Mouse (Mus musculus) limb, embryonic 12.5 days (tissue): Measurements from ENCODE around the gene Pilra. TPM values are rescaled to one million over a fixed set of nuclear protein-coding genes. Genes with fewer than 3 reads are reported as not detected.

Experiments used
- ATAC-seq: fragments of 200-750 bp; cut with Nextera tagmentation; 2 replicates; pipeline ENCODE4 v1.8.0; 2017; ENCODE audit warnings: low read depth, moderate TSS enrichment; ENCODE audit not compliant: insufficient number of reproducible peaks, insufficient read depth, low FRiP score, low TSS enrichment
- H3K27ac ChIP-seq: fragments of 300-500 bp; sonication (generic); 2 replicates; pipeline ENCODE4 v1.5.1; 2016; ENCODE audit warnings: mild to moderate bottlenecking, moderate library complexity
- H3K27me3 ChIP-seq: fragments of 300-500 bp; sonication (generic); 2 replicates; pipeline ENCODE4 v1.6.1; 2016; ENCODE audit warnings: mild to moderate bottlenecking, moderate library complexity
- H3K36me3 ChIP-seq: fragments of 300-500 bp; sonication (generic); 2 replicates; pipeline ENCODE4 v1.6.1; 2016; ENCODE audit warnings: mild to moderate bottlenecking, moderate library complexity
- H3K4me1 ChIP-seq: fragments of 300-500 bp; sonication (generic); replicated peaks from 2 replicates; pipeline ENCODE4 v1.6.1; 2016
- H3K4me2 ChIP-seq: fragments of 300-500 bp; sonication (generic); 2 replicates; pipeline ENCODE4 v1.6.1; 2016; ENCODE audit warnings: mild to moderate bottlenecking, moderate library complexity
- H3K4me3 ChIP-seq: fragments of 300-500 bp; sonication (generic); replicated peaks from 2 replicates; pipeline ENCODE4 v1.5.1; 2016; ENCODE audit warnings: mild to moderate bottlenecking
- H3K9ac ChIP-seq: fragments of 300-500 bp; sonication (generic); replicated peaks from 2 replicates; pipeline ENCODE4 v1.6.1; 2016; ENCODE audit warnings: mild to moderate bottlenecking, moderate library complexity
- H3K9me3 ChIP-seq: fragments of 300-500 bp; sonication (generic); 2 replicates; pipeline ENCODE4 v1.6.1; 2016; ENCODE audit warnings: mild to moderate bottlenecking, moderate library complexity
- WGBS: fragments of 180-500 bp; shearing (Covaris S2); methylation state at CpG from one replicate; pipeline ENCODE4 v1.1.7; 2016; 5-methylcytosine and 5-hydroxymethylcytosine counted together
- polyA plus RNA-seq: library from polyadenylated mRNA; unstranded; fragments of >200 nt; fragmentation: Nextera tagmentation; extraction: Ambion mirVana; gene quantifications from 2 replicates; pipeline ENCODE4 v1.2.1, GENCODE M21; 2016

The Pilra gene
- polyA plus RNA-seq, 1 experiment from 2014 or later, result 0.14 TPM

DNA sequence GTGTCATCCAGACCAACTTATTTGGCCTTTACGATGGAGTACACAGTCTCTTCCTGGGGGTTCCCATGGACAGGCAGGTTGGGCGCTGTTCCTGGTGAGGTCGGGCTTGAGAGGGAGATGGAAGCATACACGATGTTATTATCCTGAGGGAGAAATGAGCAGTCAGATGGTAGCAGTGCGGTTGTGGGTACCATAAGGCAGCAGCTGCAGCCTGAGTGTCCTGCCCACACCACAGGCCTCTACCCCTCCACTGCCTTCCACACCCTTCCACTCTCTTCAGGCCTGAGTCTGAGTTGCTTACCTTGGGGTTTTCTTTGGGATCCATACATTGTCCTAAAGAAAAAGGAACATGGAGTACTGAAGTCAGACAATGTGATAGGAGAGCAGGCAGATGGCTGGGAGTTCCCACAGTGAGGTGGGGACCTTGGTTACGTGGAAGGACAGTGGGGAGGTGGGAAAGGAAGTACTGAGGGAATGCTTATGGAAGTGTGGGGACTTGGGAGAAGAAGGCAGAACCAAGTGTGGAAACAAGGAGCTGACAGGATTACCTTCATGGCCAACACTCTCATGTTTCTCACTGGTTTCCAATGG lies 12.5 kb downstream of the Pilra start:
- Histone ChIP-seq H3K27me3 (no peaks in the 10 kb centered on the region), H3K27ac (no peak overlapping the region), H3K9me3 (no peaks in the 10 kb centered on the region), H3K9ac (no peak overlapping the region), H3K36me3 (no peaks in the 10 kb centered on the region), H3K4me3 (no peak overlapping the region), H3K4me1 (no peaks in the 10 kb centered on the region), H3K4me2 (no peak overlapping the region)
- 87% methylated on average over 6 of the region's 6 CpGs for WGBS
- ATAC-seq, result no peak

DNA sequence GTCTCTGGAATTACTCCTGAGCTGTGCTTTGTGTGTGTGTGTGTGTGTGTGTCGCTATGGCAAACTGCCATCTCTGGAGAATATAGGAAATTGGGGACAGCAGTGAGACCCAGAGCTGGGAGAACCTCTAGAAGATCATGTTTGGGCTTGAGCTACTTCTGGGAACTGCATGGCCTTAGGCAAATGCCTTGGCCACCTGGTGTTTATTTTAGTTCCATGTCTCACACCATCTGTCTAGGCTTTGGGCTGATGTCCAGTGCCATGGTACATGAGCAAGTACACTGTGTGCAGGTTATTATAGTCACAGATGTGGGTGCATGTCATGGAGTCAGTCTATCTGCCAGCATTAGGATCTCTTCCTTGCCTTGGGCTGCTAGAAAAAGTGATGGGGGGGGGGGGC lies 13.5 kb downstream of the Pilra start:
- Histone ChIP-seq H3K9me3 (no peaks in the 10 kb centered on the region), H3K9ac (no peak overlapping the region), H3K27me3 (no peaks in the 10 kb centered on the region), H3K4me2 (no peak overlapping the region), H3K36me3 (no peaks in the 10 kb centered on the region), H3K4me1 (no peaks in the 10 kb centered on the region), H3K27ac (no peak overlapping the region), H3K4me3 (no peak overlapping the region)
- WGBS, result 81% methylated on average over 1 of the region's 1 CpGs
- ATAC-seq, result no peak

DNA sequence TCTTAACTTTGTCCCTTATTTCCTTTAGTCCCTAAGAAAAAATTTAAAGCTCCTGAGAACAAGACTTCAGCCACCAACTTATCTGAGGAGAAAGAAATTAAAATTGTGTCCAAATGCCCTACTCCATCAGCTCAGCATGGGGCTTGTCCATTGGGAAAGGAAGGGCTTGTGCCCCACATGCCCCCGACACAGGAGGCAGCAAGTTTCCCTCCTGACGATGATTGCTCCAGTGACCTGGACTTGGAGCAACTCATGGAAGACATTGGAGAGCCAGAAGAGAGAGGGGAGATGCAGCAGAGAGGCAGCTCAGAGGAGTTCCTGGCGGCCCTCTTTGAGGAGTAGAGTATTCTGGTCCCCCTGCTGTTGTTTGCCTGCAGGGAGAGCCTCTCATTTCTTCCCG lies 14.0 kb downstream of the Pilra start:
- Histone ChIP-seq H3K27ac (no peak overlapping the region), H3K9ac (no peak overlapping the region), H3K27me3 (no peaks in the 10 kb centered on the region), H3K4me3 (no peak overlapping the region), H3K36me3 (no peaks in the 10 kb centered on the region), H3K9me3 (no peaks in the 10 kb centered on the region), H3K4me1 (no peaks in the 10 kb centered on the region), H3K4me2 (no peak overlapping the region)
- 69% methylated on average over 4 of the region's 4 CpGs for WGBS
- no peak for ATAC-seq

DNA sequence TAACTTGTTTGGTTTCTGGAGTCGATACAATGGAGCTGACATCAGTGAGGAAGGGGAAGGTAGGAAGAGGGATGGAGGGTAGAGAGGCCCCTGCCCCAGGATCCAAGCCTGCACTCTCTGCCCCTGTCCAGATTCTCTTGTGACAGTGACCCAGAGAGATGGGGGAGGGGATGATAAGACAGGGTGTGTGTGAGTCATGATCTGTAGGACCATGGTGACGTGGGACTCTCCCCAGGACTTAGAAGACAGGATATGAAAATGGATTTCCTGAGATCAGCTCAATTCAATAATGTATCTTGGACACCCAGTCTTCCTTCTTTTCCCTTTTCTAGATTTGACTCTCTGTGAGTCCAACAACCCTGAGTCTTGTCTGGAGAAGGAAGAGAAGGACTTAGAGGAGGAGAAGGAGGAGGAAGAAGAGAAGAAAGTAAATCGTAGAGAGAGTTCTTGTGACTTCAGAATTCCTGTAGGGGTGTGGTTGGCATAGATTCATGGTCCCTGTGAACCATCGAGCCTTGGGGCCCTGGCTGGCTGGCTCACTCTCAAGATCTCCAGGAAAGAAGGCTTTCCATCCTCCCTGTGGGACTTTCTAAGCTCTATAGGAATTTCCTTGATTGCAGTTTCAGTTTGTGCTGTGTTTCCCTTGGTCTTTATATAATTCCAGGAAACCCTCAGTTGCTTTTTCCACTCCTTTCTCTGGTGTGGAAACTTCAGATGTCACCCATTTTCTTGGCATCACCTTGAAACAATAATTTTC lies 18.4 kb downstream of the Pilra start:
- WGBS, result 78% methylated on average over 4 of the region's 4 CpGs
- Histone ChIP-seq H3K36me3 (no peaks in the 10 kb centered on the region), H3K9me3 (no peaks in the 10 kb centered on the region), H3K4me2 (no peak overlapping the region), H3K4me1 (no peaks in the 10 kb centered on the region), H3K27me3 (no peaks in the 10 kb centered on the region), H3K27ac (no peak overlapping the region), H3K4me3 (no peak overlapping the region), H3K9ac (no peak overlapping the region)
- no peak for ATAC-seq

DNA sequence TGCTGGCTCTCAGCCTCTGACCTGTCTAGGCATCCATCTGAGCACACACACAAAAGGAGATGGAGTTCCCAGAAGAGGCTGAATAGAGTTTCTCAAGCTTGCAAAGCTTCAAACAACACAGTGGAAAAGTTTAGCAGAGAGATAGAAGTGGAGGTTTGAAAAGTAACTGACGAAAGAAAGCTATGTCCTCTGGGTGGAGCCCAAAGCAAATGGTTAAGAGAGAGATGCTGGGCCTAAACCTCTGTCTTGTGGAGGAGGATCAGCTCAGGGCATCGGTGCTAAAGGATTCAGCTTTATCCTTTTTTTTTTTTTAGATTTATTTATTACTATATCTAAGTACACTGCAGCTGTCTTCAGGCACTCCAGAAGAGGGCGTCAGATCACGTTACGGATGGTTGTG lies 27.8 kb downstream of the Pilra start:
- no peak overlapping the region for H3K9ac ChIP-seq
- H3K36me3 ChIP-seq, result no peaks in the 10 kb centered on the region
- no peaks in the 10 kb centered on the region for H3K4me1 ChIP-seq
- H3K4me3 ChIP-seq, result no peak overlapping the region
- H3K27ac ChIP-seq, result no peak overlapping the region
- ATAC-seq, result no peak
- no peaks in the 10 kb centered on the region for H3K9me3 ChIP-seq
- no peaks in the 10 kb centered on the region for H3K27me3 ChIP-seq
- 88% methylated on average over 5 of the region's 5 CpGs for WGBS
- H3K4me2 ChIP-seq, result no peak overlapping the region

DNA sequence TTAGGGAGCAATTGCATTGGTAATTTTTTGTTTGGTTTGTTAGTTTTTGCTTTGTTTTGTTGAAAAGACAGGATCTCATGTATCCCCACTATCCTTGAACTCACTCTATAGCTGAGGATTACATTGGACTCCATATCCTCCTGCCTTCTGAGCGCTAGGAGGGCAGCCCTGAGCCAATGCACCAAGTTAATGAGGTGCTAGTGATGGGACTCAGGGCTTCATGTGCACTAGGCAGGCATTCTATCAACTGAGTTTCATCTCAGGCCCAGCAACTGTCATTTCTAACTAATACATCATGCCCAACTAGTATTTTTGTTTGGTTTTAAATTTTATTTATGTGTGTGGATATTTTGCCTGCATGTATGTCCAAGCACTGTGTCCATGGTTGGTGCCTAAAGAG lies 29.9 kb downstream of the Pilra start:
- no peak for ATAC-seq
- H3K27ac ChIP-seq, result no peak overlapping the region
- H3K36me3 ChIP-seq, result no peaks in the 10 kb centered on the region
- H3K27me3 ChIP-seq, result no peaks in the 10 kb centered on the region
- H3K4me2 ChIP-seq, result no peak overlapping the region
- no peak overlapping the region for H3K9ac ChIP-seq
- H3K4me3 ChIP-seq, result no peak overlapping the region
- 70% methylated on average over 1 of the region's 1 CpGs for WGBS
- no peaks in the 10 kb centered on the region for H3K4me1 ChIP-seq
- no peaks in the 10 kb centered on the region for H3K9me3 ChIP-seq

DNA sequence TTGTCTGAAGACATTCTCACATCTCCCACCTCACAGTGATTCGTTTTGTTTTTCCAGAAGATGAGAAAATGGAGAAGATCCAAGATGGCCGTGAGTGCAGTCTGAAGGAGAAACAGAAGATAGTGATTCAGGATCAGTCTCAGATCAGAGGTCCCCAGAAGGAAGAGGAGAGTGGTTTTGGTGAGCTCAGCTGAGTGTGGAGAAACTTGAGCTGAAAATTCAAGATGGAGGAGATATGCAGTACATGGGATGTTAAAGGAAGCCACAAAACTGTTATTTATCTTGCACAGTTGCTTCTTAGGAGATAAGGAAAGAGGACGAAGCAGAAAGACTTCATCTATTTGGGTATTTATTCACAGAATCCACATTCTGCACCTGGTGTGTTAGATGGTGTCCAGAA lies 35.2 kb downstream of the Pilra start:
- Histone ChIP-seq H3K27me3 (no peaks in the 10 kb centered on the region), H3K27ac (no peak overlapping the region), H3K36me3 (no peaks in the 10 kb centered on the region), H3K9ac (no peak overlapping the region), H3K4me2 (no peak overlapping the region), H3K4me3 (no peak overlapping the region), H3K4me1 (no peaks in the 10 kb centered on the region), H3K9me3 (no peaks in the 10 kb centered on the region)
- 82% methylated on average over 3 of the region's 3 CpGs for WGBS
- no peak for ATAC-seq

DNA sequence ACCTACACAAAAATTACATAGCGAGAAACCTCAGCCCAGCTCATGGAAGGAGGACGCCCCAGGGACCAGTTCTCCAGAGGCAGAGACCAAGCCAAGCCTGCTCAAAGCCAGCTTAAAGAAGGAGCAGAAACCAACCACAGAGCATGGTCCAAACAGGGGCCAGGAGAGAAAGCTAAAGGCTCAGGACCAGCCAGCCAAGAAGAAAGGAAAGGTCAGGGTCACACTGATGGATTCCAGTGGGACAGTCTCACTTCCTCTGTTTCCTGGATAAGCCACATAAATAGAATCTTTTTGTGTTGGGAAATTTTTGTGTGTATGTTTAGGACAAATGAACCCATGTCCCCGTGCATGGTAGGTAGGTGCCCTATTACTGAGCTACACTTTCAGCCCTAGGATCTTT lies 39.5 kb downstream of the Pilra start:
- H3K27ac ChIP-seq, result no peak overlapping the region
- WGBS, result 76% methylated on average over 3 of the region's 3 CpGs

DNA sequence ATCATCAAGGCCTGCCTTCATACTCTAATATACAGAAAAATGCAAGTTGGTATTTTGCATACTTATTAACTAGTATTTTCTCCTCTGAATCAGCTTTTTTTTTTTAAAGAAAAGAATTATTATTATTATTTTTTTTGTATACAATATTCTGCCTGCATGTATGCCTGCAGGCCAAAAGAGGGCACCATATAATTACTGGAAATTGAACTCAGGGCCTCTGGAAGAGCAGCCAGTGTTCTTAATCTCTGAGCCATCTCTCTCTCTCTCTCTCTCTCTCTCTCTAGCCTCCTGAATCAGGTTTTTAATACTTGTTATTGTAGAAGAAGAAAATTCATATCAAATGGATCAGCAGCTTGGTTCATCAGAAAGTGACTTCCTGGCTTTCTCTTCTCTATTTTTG lies 44.5 kb downstream of the Pilra start:
- no peaks in the 10 kb centered on the region for H3K9me3 ChIP-seq
- no peak for ATAC-seq
- H3K9ac ChIP-seq, result no peak overlapping the region

More for the DNA sequence above, 39.5 kb downstream of the Pilra start:
- Histone ChIP-seq H3K9ac (no peak overlapping the region), H3K4me3 (no peak overlapping the region), H3K27me3 (no peaks in the 10 kb centered on the region), H3K36me3 (no peaks in the 10 kb centered on the region), H3K9me3 (no peaks in the 10 kb centered on the region), H3K4me2 (no peak overlapping the region), H3K4me1 (no peaks in the 10 kb centered on the region)
- ATAC-seq, result no peak

DNA sequence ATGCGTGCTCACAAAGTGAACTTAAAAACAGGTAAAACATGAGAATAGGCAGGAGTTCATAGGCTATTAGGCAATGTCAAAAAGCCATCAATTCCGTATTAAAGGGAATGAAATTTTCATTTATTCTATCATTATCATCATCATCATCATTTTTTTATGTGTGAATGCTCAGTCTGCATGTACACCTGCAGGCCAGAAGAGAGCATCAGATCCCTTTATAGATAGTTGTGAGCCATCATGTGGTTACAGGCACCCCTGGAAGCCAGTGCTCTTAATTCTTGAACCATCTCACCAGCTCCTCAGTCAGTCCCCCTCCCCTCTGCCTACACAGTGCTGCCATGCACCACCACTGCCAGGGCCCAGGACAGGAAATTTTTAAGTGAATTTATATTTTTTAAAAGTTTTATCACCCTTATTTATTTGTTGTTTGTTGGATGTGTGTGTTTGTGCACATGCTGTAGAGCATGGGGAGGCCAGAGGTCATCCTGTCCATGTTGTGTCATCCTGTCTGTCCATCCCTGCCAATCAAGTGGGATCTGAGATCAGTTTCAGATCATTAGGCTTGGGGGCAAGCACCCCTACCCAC lies 47.0 kb downstream of the Pilra start:
- Histone ChIP-seq H3K9ac (no peak overlapping the region), H3K4me1 (peaks cover 16% of the 10 kb centered on the region), H3K27ac (no peak overlapping the region), H3K9me3 (no peaks in the 10 kb centered on the region), H3K36me3 (peaks cover 10% of the 10 kb centered on the region; the same call in 1 of the 2 replicates), H3K4me2 (no peak overlapping the region), H3K27me3 (no peaks in the 10 kb centered on the region), H3K4me3 (no peak overlapping the region)
- no peak for ATAC-seq
- WGBS, result 84% methylated on average over 2 of the region's 2 CpGs

More for the DNA sequence above, 44.5 kb downstream of the Pilra start:
- H3K4me1 ChIP-seq, result no peaks in the 10 kb centered on the region
- no peak overlapping the region for H3K4me3 ChIP-seq
- no peaks in the 10 kb centered on the region for H3K36me3 ChIP-seq
- H3K27ac ChIP-seq, result no peak overlapping the region
- H3K27me3 ChIP-seq, result no peaks in the 10 kb centered on the region
- H3K4me2 ChIP-seq, result no peak overlapping the region

DNA sequence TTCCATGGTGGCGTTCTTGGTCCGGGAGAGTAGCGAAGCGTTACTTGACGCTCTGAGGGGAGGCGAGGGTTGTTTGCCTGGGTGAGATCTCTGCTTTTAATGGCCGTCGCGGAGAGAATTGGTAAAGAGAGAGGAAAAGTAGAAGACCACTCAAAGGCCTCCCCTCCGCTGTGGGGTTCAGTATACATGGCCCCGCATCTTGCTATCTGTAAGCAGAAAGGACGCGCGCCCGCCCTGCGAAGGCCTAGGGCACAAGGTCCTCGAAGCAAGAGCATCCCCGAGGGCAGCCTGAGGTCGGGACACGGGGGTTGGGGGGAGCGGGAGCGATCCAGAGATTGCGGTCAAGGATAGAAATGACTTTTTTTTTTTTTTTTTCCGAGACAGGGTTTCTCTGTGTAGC lies 47.9 kb downstream of the Pilra start:
- H3K4me2 ChIP-seq, result peak overlapping the region; percentile 88
- no peak for ATAC-seq
- H3K9me3 ChIP-seq, result no peaks in the 10 kb centered on the region
- no peak overlapping the region for H3K9ac ChIP-seq
- H3K4me1 ChIP-seq, result peaks cover 25% of the 10 kb centered on the region
- no peaks in the 10 kb centered on the region for H3K27me3 ChIP-seq
- H3K27ac ChIP-seq, result no peak overlapping the region
- H3K36me3 ChIP-seq, result peaks cover 19% of the 10 kb centered on the region
- 72% methylated on average over 24 of the region's 24 CpGs for WGBS
- peak overlapping the region; percentile 88 for H3K4me3 ChIP-seq
